Mouse (Mus musculus) neural tube, embryonic 13.5 days (tissue): Measurements from ENCODE around the gene Sall4. TPM values are rescaled to one million over a fixed set of nuclear protein-coding genes. Genes with fewer than 3 reads are reported as not detected.

Experiments used
- ATAC-seq: fragments of 200-750 bp; cut with Nextera tagmentation; 2 replicates; pipeline ENCODE4 v1.8.0; 2017; ENCODE audit warnings: low read depth, mild to moderate bottlenecking, moderate TSS enrichment, moderate library complexity
- H3K27ac ChIP-seq: fragments of 300-500 bp; sonication (generic); replicated peaks from 2 replicates; pipeline ENCODE4 v1.5.1; 2015; ENCODE audit warnings: moderate library complexity, mild to moderate bottlenecking, inconsistent platforms
- H3K27me3 ChIP-seq: fragments of 300-500 bp; sonication (generic); 2 replicates; pipeline ENCODE4 v1.6.1; 2015; ENCODE audit warnings: mild to moderate bottlenecking, inconsistent platforms
- H3K36me3 ChIP-seq: fragments of 300-500 bp; sonication (generic); 2 replicates; pipeline ENCODE4 v1.6.1; 2015; ENCODE audit warnings: mild to moderate bottlenecking, inconsistent platforms
- H3K4me1 ChIP-seq: fragments of 300-500 bp; sonication (generic); replicated peaks from 2 replicates; pipeline ENCODE4 v1.6.1; 2015; ENCODE audit warnings: inconsistent platforms
- H3K4me2 ChIP-seq: fragments of 300-500 bp; sonication (generic); 2 replicates; pipeline ENCODE4 v1.6.1; 2015; ENCODE audit warnings: inconsistent platforms, mild to moderate bottlenecking, moderate library complexity
- H3K4me3 ChIP-seq: fragments of 300-500 bp; sonication (generic); 2 replicates; pipeline ENCODE4 v1.5.1; 2015; ENCODE audit warnings: mild to moderate bottlenecking, inconsistent platforms
- H3K9ac ChIP-seq: fragments of 300-500 bp; sonication (generic); 2 replicates; pipeline ENCODE4 v1.6.1; 2015; ENCODE audit warnings: moderate library complexity, mild to moderate bottlenecking, inconsistent platforms
- H3K9me3 ChIP-seq: fragments of 300-500 bp; sonication (generic); 2 replicates; pipeline ENCODE4 v1.6.1; 2016; ENCODE audit warnings: inconsistent platforms
- WGBS: fragments of 180-500 bp; shearing (Covaris S2); methylation state at CpG from one replicate; pipeline ENCODE4 v1.1.7; 2015; 5-methylcytosine and 5-hydroxymethylcytosine counted together
- polyA plus RNA-seq: library from polyadenylated mRNA; unstranded; fragments of >200 nt; fragmentation: Nextera tagmentation; extraction: Ambion mirVana; gene quantifications from 2 replicates; pipeline ENCODE4 v1.2.1, GENCODE M21; 2015

Gene Sall4
- polyA plus RNA-seq, 1 experiment from 2014 or later, result 0.81 TPM

DNA sequence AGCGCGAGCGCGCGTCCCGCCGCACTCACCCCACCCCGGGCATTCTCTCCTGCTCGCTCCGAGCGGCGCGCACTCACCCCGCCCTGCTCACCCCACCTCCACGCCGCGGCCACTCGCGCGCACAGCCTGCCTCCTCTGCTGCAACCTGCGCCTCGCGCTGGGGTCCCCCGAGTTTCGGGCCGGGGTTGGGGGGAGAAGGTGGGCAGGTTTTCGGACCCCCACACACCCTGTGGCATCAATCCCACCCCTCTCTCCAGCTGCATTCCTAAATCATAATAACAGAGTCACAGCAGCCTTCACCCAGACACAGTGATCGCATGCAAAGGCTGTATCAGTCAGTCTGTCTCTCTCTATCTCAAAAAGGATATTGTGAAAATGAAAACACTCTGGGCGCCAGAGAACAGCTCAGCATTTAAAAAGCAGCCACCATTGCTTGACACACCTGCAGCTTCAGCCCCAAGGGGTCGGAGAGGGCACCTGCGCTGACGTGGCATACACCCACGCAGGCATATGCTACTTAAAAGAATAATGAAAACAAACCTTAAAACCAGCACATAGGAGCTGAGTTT lies 25.6 kb downstream of the Sall4 start, which contains the start of gene Atp9a:
TSS of gene Atp9a (minus strand) at position 351 of the 569 bp plus-strand sequence.
- Histone ChIP-seq H3K27ac (peak within 1 kb of the TSS; percentile 97), H3K4me3 (peak within 1 kb of the TSS; percentile 85), H3K4me2 (peak within 1 kb of the TSS; percentile 57), H3K4me1 (peaks cover 13% of the 10 kb centered on the region), H3K9ac (peak within 1 kb of the TSS; percentile 97), H3K36me3 (peaks cover 4% of the 10 kb centered on the region; the same call in 1 of the 2 replicates), H3K27me3 (no peaks in the 10 kb centered on the region), H3K9me3 (no peaks in the 10 kb centered on the region)
- WGBS, result 11% methylated on average over 25 of the region's 33 CpGs
- ATAC-seq, result peak; percentile 73

DNA sequence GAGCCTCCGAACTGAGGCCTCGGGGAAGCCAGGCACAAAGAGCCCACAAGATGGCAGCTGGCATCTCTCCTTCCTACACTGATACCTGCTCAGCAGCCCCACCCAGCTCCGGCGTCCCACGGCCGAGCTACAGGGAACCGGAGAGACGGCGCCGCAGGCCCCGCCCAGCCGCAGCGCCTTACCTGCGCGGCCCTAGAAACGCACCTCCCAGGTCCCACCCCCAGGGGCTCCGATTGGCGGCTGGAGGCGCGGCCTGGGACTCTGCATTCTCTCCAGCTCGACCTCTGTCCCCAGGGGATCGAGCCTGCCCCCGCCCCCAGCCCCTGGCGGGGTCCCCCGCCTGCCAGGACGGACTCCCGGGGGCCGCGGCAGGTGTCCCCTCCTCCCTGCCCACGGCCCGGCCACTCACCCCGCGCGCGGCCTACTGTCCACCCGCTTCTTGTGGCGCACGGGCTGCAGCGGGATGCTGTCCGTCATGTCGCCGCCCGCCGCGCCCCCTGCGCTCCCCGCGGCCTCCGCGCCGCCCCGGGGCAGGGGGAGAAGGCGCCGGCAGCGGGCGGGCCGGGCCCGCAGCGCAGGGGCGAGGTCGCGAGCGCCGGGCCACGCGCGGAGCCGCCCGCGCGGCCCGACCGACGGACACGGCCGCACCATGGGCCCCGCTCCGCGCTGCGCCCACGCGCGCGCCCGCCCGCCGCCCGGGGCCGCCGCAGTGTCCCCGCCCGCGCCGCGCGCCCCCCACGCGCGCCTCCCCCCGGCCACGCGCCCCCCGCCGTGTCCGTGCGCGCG lies 26.3 kb downstream of the Sall4 start:
- peaks cover 4% of the 10 kb centered on the region; the same call in 1 of the 2 replicates for H3K36me3 ChIP-seq
- H3K4me1 ChIP-seq, result peaks cover 13% of the 10 kb centered on the region
- peak; percentile 81 for ATAC-seq
- H3K9me3 ChIP-seq, result no peaks in the 10 kb centered on the region
- H3K9ac ChIP-seq, result peak overlapping the region; percentile 97
- peak overlapping the region; percentile 85 for H3K4me3 ChIP-seq
- peak overlapping the region; percentile 57 for H3K4me2 ChIP-seq
- peak overlapping the region; percentile 97 for H3K27ac ChIP-seq
- no peaks in the 10 kb centered on the region for H3K27me3 ChIP-seq
- under 1% methylated on average over 40 of the region's 108 CpGs for WGBS

DNA sequence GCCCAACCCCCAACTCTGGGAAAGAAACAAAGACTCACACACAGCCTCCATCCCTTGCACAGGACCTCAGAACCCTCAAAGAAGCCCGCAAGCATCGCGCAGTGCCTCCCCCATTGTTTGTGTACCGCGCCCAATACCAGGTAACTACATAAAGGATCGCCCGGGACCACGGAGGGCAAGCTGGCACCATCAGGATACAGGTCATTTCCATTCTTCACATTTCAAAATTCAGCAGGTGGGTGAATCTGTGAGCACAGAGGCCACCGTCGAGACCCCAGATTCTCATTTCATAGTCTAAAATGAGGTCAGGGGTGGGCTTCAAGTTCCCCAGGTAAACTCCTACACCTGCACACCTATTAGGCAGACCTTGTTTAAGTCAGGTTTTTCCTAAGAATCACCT lies 27.2 kb downstream of the Sall4 start:
- 88% methylated on average over 10 of the region's 10 CpGs for WGBS
- peak overlapping the region; percentile 97 for H3K27ac ChIP-seq

DNA sequence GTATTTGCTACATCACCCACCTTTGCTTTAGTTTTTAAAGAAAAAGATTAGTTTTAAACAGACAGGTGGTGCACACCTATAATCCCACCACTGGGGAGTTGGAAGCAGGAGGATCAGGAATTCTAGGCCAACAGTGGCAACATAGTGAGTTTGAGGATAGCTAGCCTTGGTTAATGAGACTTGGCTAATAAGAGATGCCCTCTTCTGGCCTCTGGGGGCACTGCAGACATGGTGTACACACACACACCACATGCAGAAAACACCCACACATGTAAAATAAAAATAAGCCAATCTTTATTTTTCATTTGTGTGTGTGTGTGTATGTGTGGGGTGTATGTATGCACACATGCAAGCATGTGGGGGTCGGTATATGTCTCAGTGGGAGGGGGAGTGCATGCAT lies 28.9 kb downstream of the Sall4 start:
- H3K27me3 ChIP-seq, result no peaks in the 10 kb centered on the region
- H3K36me3 ChIP-seq, result peaks cover 4% of the 10 kb centered on the region; the same call in 1 of the 2 replicates
- H3K4me3 ChIP-seq, result no peak overlapping the region
- H3K4me1 ChIP-seq, result peaks cover 22% of the 10 kb centered on the region
- WGBS, result 100% methylated on average over 1 of the region's 1 CpGs
- H3K27ac ChIP-seq, result no peak overlapping the region
- no peaks in the 10 kb centered on the region for H3K9me3 ChIP-seq
- no peak overlapping the region for H3K9ac ChIP-seq
- ATAC-seq, result no peak
- H3K4me2 ChIP-seq, result no peak overlapping the region

More for the DNA sequence above, 27.2 kb downstream of the Sall4 start:
- Histone ChIP-seq H3K9me3 (no peaks in the 10 kb centered on the region), H3K27me3 (no peaks in the 10 kb centered on the region), H3K4me1 (peaks cover 15% of the 10 kb centered on the region), H3K36me3 (peaks cover 4% of the 10 kb centered on the region; the same call in 1 of the 2 replicates), H3K4me2 (peak overlapping the region; percentile 57), H3K9ac (peak overlapping the region; percentile 97), H3K4me3 (peak overlapping the region; percentile 85)
- no peak for ATAC-seq

DNA sequence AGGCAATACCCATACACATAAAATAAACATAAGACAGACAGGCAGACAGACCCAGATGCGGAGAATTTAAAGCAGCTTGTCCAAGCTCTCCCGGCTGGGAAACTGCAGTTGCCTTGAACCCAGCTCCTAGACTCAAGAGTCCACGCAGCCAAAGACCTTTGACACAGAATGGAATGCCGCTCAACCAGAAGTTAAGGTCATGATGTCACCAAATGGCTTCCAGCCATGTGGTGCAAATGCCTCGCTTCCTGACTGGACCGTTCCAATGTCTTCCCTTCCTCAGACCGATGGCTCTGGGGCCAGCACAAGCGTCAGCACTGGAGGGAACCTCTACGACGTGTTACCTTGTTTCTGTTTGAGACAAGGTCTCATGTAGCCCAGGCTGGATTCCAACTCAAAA lies 29.9 kb downstream of the Sall4 start:
- peaks cover 4% of the 10 kb centered on the region; the same call in 1 of the 2 replicates for H3K36me3 ChIP-seq
- ATAC-seq, result no peak
- no peaks in the 10 kb centered on the region for H3K27me3 ChIP-seq
- H3K27ac ChIP-seq, result no peak overlapping the region
- no peak overlapping the region for H3K4me3 ChIP-seq
- H3K4me1 ChIP-seq, result peaks cover 26% of the 10 kb centered on the region
- WGBS, result 91% methylated on average over 10 of the region's 10 CpGs
- H3K9me3 ChIP-seq, result no peaks in the 10 kb centered on the region
- no peak overlapping the region for H3K9ac ChIP-seq
- no peak overlapping the region for H3K4me2 ChIP-seq

DNA sequence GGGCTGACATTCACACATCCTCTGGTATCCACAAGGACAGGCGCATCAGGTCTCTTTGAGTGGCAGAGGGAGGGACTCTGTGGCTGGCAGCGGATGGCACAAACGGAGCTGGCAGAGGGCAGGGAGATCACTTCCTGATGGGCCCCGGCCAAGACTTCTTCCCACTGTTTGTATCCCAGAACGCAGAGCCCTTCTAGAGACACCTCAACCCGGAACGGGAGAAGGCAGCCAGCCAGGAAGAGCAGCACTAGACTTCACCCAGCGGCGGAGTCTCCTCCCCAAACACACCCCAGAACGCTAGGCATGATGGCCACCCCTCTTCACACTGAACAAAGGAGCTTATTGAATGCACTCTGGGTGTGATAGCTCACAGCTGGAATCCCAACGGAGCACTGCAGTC lies 33.7 kb downstream of the Sall4 start:
- 63% methylated on average over 11 of the region's 11 CpGs for WGBS
- Histone ChIP-seq H3K4me1 (peaks cover 40% of the 10 kb centered on the region), H3K36me3 (peaks cover 4% of the 10 kb centered on the region; the same call in 1 of the 2 replicates), H3K9ac (no peak overlapping the region), H3K27me3 (no peaks in the 10 kb centered on the region), H3K4me3 (no peak overlapping the region), H3K27ac (no peak overlapping the region), H3K4me2 (no peak overlapping the region), H3K9me3 (no peaks in the 10 kb centered on the region)
- no peak for ATAC-seq

DNA sequence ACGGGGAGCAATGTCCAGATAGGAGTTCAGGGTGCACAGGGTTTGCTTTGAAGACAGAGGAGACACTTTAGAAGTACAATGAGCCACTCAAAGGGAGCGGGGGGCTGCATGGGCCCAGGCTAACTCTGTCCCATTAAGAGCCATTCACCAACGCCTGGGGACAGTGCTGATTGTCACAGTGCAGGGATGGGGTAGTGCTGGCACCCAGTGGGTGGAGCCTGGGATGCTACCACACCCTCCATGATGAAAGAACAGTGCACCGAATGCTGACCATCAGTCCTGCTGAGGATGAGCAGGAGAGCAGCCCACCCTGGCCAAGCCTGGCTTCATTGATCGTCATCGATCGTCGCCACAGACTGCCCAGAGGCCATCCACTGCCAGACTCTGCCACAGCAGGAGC lies 36.5 kb downstream of the Sall4 start:
- no peak for ATAC-seq
- H3K4me2 ChIP-seq, result no peak overlapping the region
- 48% methylated on average over 8 of the region's 8 CpGs for WGBS

DNA sequence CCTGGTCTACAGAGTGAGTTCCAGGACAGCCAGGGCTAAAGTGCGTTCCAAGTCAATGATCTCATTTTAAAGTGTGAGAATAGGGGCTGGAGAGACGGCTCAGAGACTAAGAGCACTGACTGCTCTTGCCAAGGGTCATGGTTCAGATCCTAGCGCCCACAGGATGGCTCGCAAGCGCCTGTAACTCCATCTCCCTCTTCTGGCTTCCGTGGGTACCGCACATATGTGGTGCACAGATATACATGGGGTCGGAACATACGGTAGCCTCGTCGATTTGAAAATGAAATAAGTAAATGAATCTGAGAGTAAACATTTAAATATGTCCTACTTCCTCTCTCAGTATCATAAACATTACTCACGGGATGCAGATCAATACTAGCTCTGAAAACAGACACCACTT lies 38.0 kb downstream of the Sall4 start:
- Histone ChIP-seq H3K36me3 (peaks cover 3% of the 10 kb centered on the region; the same call in 1 of the 2 replicates), H3K27me3 (no peaks in the 10 kb centered on the region), H3K27ac (0 out of 2 replicates have a peak overlapping the region, but pooled peaks have one; percentile 50), H3K4me1 (peaks cover 56% of the 10 kb centered on the region), H3K9ac (no peak overlapping the region), H3K4me2 (no peak overlapping the region), H3K4me3 (no peak overlapping the region), H3K9me3 (no peaks in the 10 kb centered on the region)
- no peak for ATAC-seq
- whole genome bisulfite sequencing, result 83% methylated on average over 12 of the region's 12 CpGs

More for the DNA sequence above, 36.5 kb downstream of the Sall4 start:
- Histone ChIP-seq H3K9me3 (no peaks in the 10 kb centered on the region), H3K9ac (peak overlapping the region; percentile 6; the same call in 1 of the 2 replicates), H3K27me3 (no peaks in the 10 kb centered on the region), H3K36me3 (peaks cover 3% of the 10 kb centered on the region; the same call in 1 of the 2 replicates), H3K27ac (peak overlapping the region; percentile 50), H3K4me3 (no peak overlapping the region), H3K4me1 (peaks cover 51% of the 10 kb centered on the region)

DNA sequence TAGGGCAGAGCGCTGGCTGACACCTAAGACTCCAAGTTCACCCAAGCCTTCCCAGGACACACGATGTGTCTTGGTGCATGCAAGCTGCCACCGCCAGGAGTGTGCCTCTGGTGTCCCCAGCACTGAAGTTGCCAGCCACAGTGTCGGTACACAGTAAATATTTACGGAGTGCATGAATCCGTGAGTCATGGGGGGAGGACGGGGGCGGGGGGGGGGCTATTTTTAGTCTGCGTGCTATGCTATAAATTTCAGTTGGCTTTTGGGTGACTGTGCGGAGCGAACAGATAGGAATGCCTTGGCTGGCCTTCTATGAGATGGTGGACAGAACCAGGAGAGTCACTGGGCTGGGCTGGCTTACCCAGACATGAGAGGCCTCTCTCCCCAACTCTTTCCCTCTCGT lies 39.7 kb downstream of the Sall4 start:
- Histone ChIP-seq H3K9me3 (no peaks in the 10 kb centered on the region), H3K27ac (no peak overlapping the region), H3K9ac (no peak overlapping the region), H3K27me3 (no peaks in the 10 kb centered on the region), H3K4me1 (peaks cover 46% of the 10 kb centered on the region), H3K4me3 (no peak overlapping the region), H3K36me3 (peaks cover 6% of the 10 kb centered on the region; the same call in 1 of the 2 replicates), H3K4me2 (no peak overlapping the region)
- WGBS, result 82% methylated on average over 12 of the region's 12 CpGs
- ATAC-seq, result no peak

DNA sequence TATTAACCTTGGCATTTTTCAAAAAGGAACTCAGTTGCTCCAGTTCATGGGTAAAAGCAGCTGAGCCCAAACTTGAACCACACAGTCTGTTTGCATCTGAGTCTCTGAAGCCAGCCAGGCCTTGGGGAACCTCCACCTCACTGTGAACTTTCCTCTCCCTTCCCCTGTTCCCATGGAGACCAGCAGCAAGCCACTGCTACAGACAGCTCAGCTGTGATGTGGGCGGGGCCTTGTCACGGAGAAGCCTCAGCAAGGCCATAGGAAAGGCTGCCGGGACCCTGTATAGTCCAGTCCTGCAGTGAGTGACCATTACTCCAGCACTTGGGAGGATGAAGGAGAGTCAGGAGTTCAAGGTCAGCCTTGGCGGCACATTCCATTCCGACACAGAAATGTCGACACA lies 41.7 kb downstream of the Sall4 start:
- no peaks in the 10 kb centered on the region for H3K9me3 ChIP-seq
- H3K36me3 ChIP-seq, result peaks cover 6% of the 10 kb centered on the region; the same call in 1 of the 2 replicates
- WGBS, result 48% methylated on average over 6 of the region's 6 CpGs
- no peak overlapping the region for H3K4me2 ChIP-seq
- no peaks in the 10 kb centered on the region for H3K27me3 ChIP-seq
- H3K4me3 ChIP-seq, result no peak overlapping the region
- peaks cover 30% of the 10 kb centered on the region for H3K4me1 ChIP-seq
- 0 out of 2 replicates have a peak overlapping the region, but pooled peaks have one; percentile 18 for H3K27ac ChIP-seq
- peak overlapping the region; percentile 49; the same call in 1 of the 2 replicates for H3K9ac ChIP-seq
- ATAC-seq, result peak; percentile 76

DNA sequence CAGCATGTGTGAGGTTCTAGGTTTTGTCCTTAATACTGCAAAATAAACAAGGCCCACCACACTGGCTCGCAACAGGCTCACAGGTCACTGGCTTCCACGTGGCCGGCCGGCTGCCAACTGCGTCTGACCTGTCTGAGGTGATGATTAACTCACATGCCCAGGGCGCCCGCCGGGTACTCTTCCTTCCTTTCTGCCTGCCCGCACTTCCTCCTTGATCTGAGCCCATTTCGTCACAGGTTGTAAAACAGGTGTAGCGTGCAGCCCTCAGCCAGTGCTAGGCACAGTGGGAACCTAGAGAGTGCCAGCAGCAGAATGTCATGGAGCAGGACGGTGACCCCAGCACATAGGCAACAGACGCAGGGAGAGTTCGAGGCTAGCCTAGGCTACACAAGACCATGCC lies 46.4 kb downstream of the Sall4 start:
- 86% methylated on average over 14 of the region's 14 CpGs for WGBS
- H3K27ac ChIP-seq, result no peak overlapping the region
- ATAC-seq, result no peak

DNA sequence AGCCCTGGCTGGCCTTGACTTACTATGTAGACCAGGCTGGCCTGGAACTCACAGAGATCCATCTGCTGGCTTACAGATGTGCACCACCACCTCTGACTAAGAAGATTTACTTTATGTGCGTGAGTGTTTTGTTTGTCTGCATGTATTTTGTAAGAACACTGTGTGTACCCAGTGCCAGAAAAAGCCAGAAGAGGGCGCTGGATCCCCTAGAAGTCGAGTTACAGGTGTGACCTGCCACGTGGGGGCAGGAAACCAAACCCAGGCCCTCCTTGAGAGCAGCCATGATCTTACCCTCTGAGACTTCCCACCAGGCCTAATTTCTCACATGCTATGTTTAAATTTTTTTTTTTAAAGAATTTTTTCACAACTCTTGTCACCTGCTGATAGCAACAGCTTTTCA lies 48.0 kb downstream of the Sall4 start:
- no peak for ATAC-seq
- no peak overlapping the region for H3K9ac ChIP-seq
- H3K27me3 ChIP-seq, result no peaks in the 10 kb centered on the region
- peaks cover 6% of the 10 kb centered on the region; the same call in 1 of the 2 replicates for H3K36me3 ChIP-seq
- no peak overlapping the region for H3K4me3 ChIP-seq
- WGBS, result 68% methylated on average over 4 of the region's 4 CpGs
- no peaks in the 10 kb centered on the region for H3K9me3 ChIP-seq
- peaks cover 32% of the 10 kb centered on the region for H3K4me1 ChIP-seq
- no peak overlapping the region for H3K4me2 ChIP-seq
- no peak overlapping the region for H3K27ac ChIP-seq

More for the DNA sequence above, 46.4 kb downstream of the Sall4 start:
- no peak overlapping the region for H3K9ac ChIP-seq
- peaks cover 36% of the 10 kb centered on the region for H3K4me1 ChIP-seq
- H3K4me3 ChIP-seq, result no peak overlapping the region
- peaks cover 6% of the 10 kb centered on the region; the same call in 1 of the 2 replicates for H3K36me3 ChIP-seq
- no peaks in the 10 kb centered on the region for H3K9me3 ChIP-seq
- no peak overlapping the region for H3K4me2 ChIP-seq
- H3K27me3 ChIP-seq, result no peaks in the 10 kb centered on the region
